Mouse (Mus musculus) liver, embryonic 18 days (tissue): ENCODE measurements around the gene A030005L19Rik. TPM values are rescaled to one million over a fixed set of nuclear protein-coding genes. Genes with fewer than 3 reads are reported as not detected.

Experiments
- polyA plus RNA-seq: library from polyadenylated mRNA; depleted of rRNA; stranded (reverse); fragments of >200 nt; gene quantifications from 2 replicates; pipeline ENCODE4 v1.2.3, GENCODE M21; 2012; rRNA removed

The A030005L19Rik gene
- 0.78 and 0.95 TPM in 2 replicates for polyA plus RNA-seq

DNA sequence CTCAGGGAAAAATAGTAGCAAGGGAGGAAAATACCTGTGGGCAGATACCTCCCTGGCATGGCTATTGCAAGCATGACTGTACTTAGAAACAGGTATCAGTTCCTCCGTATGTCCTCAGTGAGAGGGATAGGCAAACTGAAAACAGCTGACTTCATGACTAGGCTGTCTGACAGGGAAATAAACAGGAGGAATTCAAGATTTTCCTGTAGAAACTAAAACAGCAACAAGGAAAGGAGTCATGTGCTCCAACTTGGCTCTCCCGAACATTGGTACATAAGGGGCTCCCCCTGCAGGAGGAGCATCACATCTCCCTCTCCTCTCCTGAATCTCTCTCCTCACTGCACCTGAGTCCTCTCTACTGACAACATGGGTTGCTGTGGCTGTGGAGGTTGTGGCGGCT lies at the start of gene A030005L19Rik:
Gene A030005L19Rik (plus strand): TSS at position 301 of the 400 bp plus-strand sequence.

DNA sequence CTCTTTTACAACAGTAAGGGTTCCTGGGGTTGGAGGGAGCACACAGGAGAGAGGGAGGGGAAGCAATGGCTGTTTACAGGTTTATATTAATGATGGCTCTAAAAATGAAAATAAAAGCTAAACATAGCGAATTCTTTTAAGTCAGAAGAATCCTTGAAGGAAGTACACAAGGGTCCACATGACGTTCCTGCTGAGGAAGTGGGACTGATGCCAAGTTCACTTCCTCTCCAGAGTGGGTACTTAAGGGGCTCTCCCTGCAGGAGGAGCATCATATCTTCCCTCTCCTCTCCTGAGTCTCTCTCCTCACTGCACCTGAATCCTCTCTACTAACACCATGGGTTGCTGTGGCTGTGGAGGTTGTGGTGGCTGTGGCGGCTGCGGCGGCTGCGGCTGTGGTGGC lies 11.5 kb downstream of the A030005L19Rik start, which contains the start of gene A030014E15Rik:
Gene A030014E15Rik (plus strand): TSS at position 268 of the 400 bp plus-strand sequence.

GRCm38 (mm10) chr1:82931326-82931725 lies 18.2 kb downstream of the A030005L19Rik start, which contains the start of gene Gm6217:
Gene Gm6217 (minus strand): TSS chr1:82931399.

GRCm38 (mm10) chr1:82943295-82943694 lies 30.2 kb downstream of the A030005L19Rik start, which contains the start of gene A030003K21Rik:
Gene A030003K21Rik (minus strand): TSS chr1:82943388.

GRCm38 (mm10) chr1:82955913-82956312 lies 42.8 kb downstream of the A030005L19Rik start, which contains the start of gene Gm7544:
Gene Gm7544 (minus strand): TSS chr1:82956013.

DNA sequence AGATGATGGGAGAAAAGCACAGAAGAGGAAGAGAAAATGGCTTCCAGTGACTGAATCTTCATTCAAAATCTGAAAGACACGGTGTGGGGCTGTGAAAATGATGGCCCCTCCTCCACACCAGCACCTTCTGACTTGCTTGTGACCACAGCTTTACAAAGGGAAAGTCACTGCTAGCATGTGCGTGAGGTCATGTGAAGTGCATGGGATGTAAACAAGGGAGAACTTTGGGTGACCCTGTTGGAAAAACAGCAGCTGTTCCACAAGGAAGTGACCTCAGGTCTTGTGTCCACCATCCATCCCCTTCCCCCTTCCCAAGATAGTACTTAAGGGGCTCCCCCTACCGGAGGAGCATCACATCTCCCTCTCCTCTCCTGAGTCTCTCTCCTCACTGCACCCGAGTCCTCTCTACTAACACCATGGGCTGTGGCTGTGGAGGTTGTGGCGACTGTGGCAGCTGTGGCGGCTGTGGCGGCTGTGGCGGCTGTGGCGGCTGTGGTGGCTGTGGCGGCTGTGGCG lies 46.8 kb downstream of the A030005L19Rik start, which contains the start of gene Gm47955:
Gene Gm47955 (plus strand): TSS at position 417 of the 516 bp plus-strand sequence.

Other genes starting within 250 kb of the A030005L19Rik start
- 64.2 and 65.1 TPM in 2 replicates for gene Mff, start 188.4 kb upstream of the A030005L19Rik start, polyA plus RNA-seq
- gene Tm4sf20, start 144.9 kb upstream of the A030005L19Rik start, polyA plus RNA-seq = 0.30 TPM in 1 of 2 replicates, not detected in the other
- gene Gm47791, start 142.1 kb upstream of the A030005L19Rik start, polyA plus RNA-seq = not detected in 2 replicates
- 23.7 and 25.0 TPM in 2 replicates for gene Agfg1, start 73.8 kb upstream of the A030005L19Rik start, polyA plus RNA-seq
- gene A030014E15Rik, start 11.6 kb downstream of the A030005L19Rik start, polyA plus RNA-seq = 0.04 and 0.09 TPM in 2 replicates
- gene Gm6217, start 18.1 kb downstream of the A030005L19Rik start, polyA plus RNA-seq = not detected in 2 replicates
- not detected in 2 replicates for gene A030003K21Rik, start 30.1 kb downstream of the A030005L19Rik start, polyA plus RNA-seq
- gene Gm7544, start 42.7 kb downstream of the A030005L19Rik start, polyA plus RNA-seq = not detected in 2 replicates
- not detected in 2 replicates for gene Gm47955, start 47.0 kb downstream of the A030005L19Rik start, polyA plus RNA-seq
- not detected in 2 replicates for gene Gm47959, start 87.2 kb downstream of the A030005L19Rik start, polyA plus RNA-seq
- gene Slc19a3, start 125.1 kb downstream of the A030005L19Rik start, polyA plus RNA-seq = 0.10 and 0.13 TPM in 2 replicates
- not detected in 2 replicates for gene Krtap28-10, start 129.2 kb downstream of the A030005L19Rik start, polyA plus RNA-seq
- gene Gm47969, start 131.6 kb downstream of the A030005L19Rik start, polyA plus RNA-seq = not detected in 2 replicates
- not detected in 2 replicates for gene A030005K14Rik, start 146.1 kb downstream of the A030005L19Rik start, polyA plus RNA-seq
- gene Krtap28-13, start 147.6 kb downstream of the A030005L19Rik start, polyA plus RNA-seq = 0.07 TPM in 1 of 2 replicates, not detected in the other
- gene Ccl20, start 203.4 kb downstream of the A030005L19Rik start, polyA plus RNA-seq = 0.16 and 0.19 TPM in 2 replicates
- gene Daw1, start 246.4 kb downstream of the A030005L19Rik start, polyA plus RNA-seq = 0.03 TPM in 1 of 2 replicates, not detected in the other